ENCODE assay signal across 22 mouse cellular contexts in genomic region chr5:135656046-135656445, GRCm38 (mm10).
"Had no signal": no experiment of that assay in that cellular context is flagged by ENCODE, and none has a peak within 500 bp of the region (broad histone marks: within the 10 kb centered on the region; RNA-seq: fewer than 3 reads in every experiment).

No protein-coding gene starts in this region.

- H3K27me3 ChIP-seq: kidney, embryonic 15.5 days; limb, embryonic 12.5 days; limb, embryonic 15.5 days; midbrain, embryonic 15.5 days had no signal

- H3K9ac ChIP-seq: kidney, embryonic 15.5 days; limb, embryonic 12.5 days; limb, embryonic 15.5 days; liver, embryonic 14.5 days; liver, postnatal 0 days; lung, embryonic 14.5 days; midbrain, embryonic 15.5 days had no signal

- H3K4me2 ChIP-seq: kidney, embryonic 15.5 days; limb, embryonic 12.5 days; limb, embryonic 15.5 days; liver, embryonic 11.5 days; lung, embryonic 14.5 days; midbrain, embryonic 11.5 days; midbrain, embryonic 15.5 days had no signal

- H3K4me1 ChIP-seq: midbrain, embryonic 15.5 days had no signal

- H3K9me3 ChIP-seq: kidney, embryonic 15.5 days; limb, embryonic 12.5 days; limb, embryonic 15.5 days; midbrain, embryonic 15.5 days had no signal

- H3K36me3 ChIP-seq: kidney, embryonic 15.5 days; limb, embryonic 12.5 days; limb, embryonic 15.5 days; midbrain, embryonic 15.5 days had no signal

- ATAC-seq: liver, postnatal 0 days; lung, postnatal 0 days; midbrain, embryonic 15.5 days had no signal

- H3K4me3 ChIP-seq: kidney, embryonic 15.5 days; left cerebral cortex, adult 2 months; limb, embryonic 12.5 days; limb, embryonic 15.5 days; midbrain, embryonic 15.5 days; myocyte had no signal

- H3K27ac ChIP-seq: kidney, embryonic 15.5 days; left cerebral cortex, adult 2 months; limb, embryonic 12.5 days; limb, embryonic 15.5 days; liver, embryonic 14.5 days; midbrain, embryonic 15.5 days; stomach, postnatal 0 days had no signal

- DNase-seq: kidney, adult 8-10 months; kidney, postnatal 10 days; kidney, postnatal 36 days; layer of hippocampus, postnatal 36 days; left cerebral cortex, postnatal 4 days; liver, postnatal 0 days; lung, embryonic 14.5 days; lung, postnatal 4 days; thymus, adult 2 months; thymus, postnatal 14 days; thymus, postnatal 4 days had no signal
